Mouse (Mus musculus) liver, embryonic 14.5 days (tissue): Measurements from ENCODE around the gene Gm37240.

Experiments
- CTCF ChIP-seq: IDR thresholded peaks from 2 replicates; pipeline ENCODE4 v1.5.1; 2016; ENCODE audit warnings: antibody characterized with exemption, low read depth, control low read depth
- EP300 ChIP-seq: IDR thresholded peaks from 2 replicates; pipeline ENCODE4 v1.6.1; 2016; ENCODE audit warnings: antibody characterized with exemption, low read depth

GRCm38 (mm10) chr3:85060153-85060552 is 827.2 kb downstream of the Gm37240 start:
- no peak for TF ChIP-seq EP300
- no peak for TF ChIP-seq CTCF
